Mouse (Mus musculus) liver, adult 2 months (tissue): Measurements from ENCODE around the gene Kcnk15.

Source experiments
- CTCF ChIP-seq: fragments of 200-500 bp; IDR thresholded peaks from 2 replicates; pipeline ENCODE4 v1.5.1; 2011; ENCODE audit warnings: low read depth, low read length, control low read depth
- POLR2A ChIP-seq: fragments of 200-500 bp; IDR thresholded peaks from 2 replicates; pipeline ENCODE4 v1.6.1; 2011; ENCODE audit warnings: low read length, control low read depth; ENCODE audit not compliant: insufficient read depth; ENCODE audit errors: extremely low read depth

GRCm38 (mm10) chr2:163902448-163902847 is 49.0 kb downstream of the Kcnk15 start:
- TF ChIP-seq POLR2A (no peak), CTCF (no peak)
